Mouse (Mus musculus): Measurements from ENCODE around the gene Ticam1.

DNA sequence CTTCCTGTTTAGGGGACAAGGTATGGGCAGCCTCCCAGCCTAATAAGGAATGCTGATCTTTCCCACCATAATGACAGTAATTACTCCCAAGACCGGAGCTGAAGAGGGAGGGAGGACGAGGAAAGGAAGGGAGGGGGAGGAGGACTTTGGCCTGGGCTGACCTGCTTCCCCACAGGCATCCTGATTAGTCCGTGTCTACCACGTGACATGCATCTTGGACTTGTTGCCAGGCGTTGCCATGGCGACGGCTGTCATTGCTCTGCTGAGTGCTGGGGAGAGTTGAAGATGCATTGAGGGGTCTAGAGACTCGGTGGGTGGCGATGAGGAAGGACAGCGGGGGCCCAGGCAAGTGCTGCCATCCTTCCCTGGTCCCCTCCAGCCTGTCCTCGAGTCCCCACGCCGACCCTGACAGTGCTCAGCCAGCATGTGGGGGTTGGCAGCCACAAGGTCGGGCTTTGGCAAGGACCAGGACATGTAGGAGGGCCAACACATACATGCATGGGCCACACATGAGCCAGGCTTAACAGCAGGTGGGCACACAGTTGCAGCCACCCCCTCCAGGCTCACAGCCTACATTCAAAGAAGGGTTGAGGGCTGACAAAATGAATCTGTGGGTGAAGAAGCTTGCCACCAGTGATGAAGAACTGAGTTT is 42.6 kb downstream of the Ticam1 start:
- TF ChIP-seq CTCF (conservative IDR thresholded peaks at IDR 0.05; ENCODE audit: low read length) (no peak), POU5F1 (IDR thresholded peaks at IDR 0.05; ENCODE audit: borderline replicate concordance, low read length) (no peak)
